Mouse (Mus musculus): ENCODE measurements around the gene Lzic.

DNA sequence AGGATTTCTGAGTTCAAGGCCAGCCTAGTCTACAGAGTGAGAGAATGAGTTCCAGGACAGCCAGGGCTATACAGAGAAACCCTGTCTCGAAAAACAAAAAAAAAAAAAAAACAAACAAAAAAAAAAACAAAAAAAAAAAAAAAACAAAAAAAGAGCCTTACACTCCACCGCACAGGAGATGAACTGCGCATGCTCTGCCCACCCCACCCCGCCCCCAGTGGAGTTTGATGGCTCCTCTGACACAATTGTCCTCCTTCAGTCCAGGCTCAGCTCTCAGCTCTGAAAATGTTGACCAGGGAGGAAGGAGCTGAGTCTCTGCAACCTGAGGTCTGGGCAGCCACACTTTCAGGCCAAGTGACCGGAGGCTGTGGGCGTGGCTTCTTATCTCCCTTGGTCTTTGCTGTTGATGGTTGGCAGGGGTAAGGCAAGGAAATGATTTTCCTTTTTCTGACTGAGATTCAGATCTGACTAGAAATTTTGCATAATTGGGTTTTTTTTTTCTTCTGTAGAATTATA is 21.5 kb upstream of the Lzic start:
- TF ChIP-seq POLR2A (IDR thresholded peaks at IDR 0.05; ENCODE audit: insufficient read depth, low read depth, low read length) (no peak), CTCF (IDR thresholded peaks at IDR 0.05; ENCODE audit: insufficient read depth, low read depth, low read length) (no peak)

Data from olfactory bulb, adult 2 months (tissue).